Mouse (Mus musculus) spleen, adult 2 months (tissue): ENCODE results near the gene Lrfn4. TPM values are rescaled to one million over a fixed set of nuclear protein-coding genes. Genes with fewer than 3 reads are reported as not detected.

Source experiments
- DNase-seq, 2 experiments: peaks; one replicate each; pipeline versions ENCODE4 v3.0.0 to v3.0.0-alpha.2; 2012 to 2021; ENCODE audit warnings: low spot score in 2 of 2, low read depth in 1 of 2
- H3K27ac ChIP-seq: fragments of 200-500 bp; 2 replicates; pipeline ENCODE4 v1.5.1; 2012; ENCODE audit warnings: low read length, inconsistent platforms; ENCODE audit not compliant: insufficient read depth
- H3K27me3 ChIP-seq: fragments of 200-500 bp; 2 replicates; pipeline ENCODE4 v1.6.1; 2012; ENCODE audit warnings: mild to moderate bottlenecking, moderate library complexity, low read length, inconsistent platforms; ENCODE audit not compliant: control insufficient read depth, insufficient read depth
- H3K36me3 ChIP-seq: fragments of 200-500 bp; 2 replicates; pipeline ENCODE4 v1.6.1; 2012; ENCODE audit warnings: mild to moderate bottlenecking, low read length, inconsistent platforms; ENCODE audit not compliant: control insufficient read depth, insufficient read depth
- H3K4me1 ChIP-seq: fragments of 200-500 bp; 2 replicates; pipeline ENCODE4 v1.6.1; 2011; ENCODE audit warnings: inconsistent platforms; ENCODE audit not compliant: control insufficient read depth, insufficient read depth, insufficient read length
- H3K4me3 ChIP-seq: fragments of 200-500 bp; 2 replicates; pipeline ENCODE4 v1.5.1; 2011; ENCODE audit warnings: mild to moderate bottlenecking, inconsistent platforms; ENCODE audit not compliant: insufficient read depth, insufficient read length; ENCODE audit errors: extremely low read depth
- CTCF ChIP-seq: fragments of 200-500 bp; IDR thresholded peaks from 2 replicates; pipeline ENCODE4 v1.5.1; 2011; ENCODE audit warnings: mild to moderate bottlenecking, inconsistent platforms; ENCODE audit not compliant: insufficient read depth, insufficient read length, insufficient replicate concordance; ENCODE audit errors: extremely low read depth
- POLR2A ChIP-seq: fragments of 200-500 bp; IDR thresholded peaks from 2 replicates; pipeline ENCODE4 v1.6.1; 2011; ENCODE audit warnings: low read depth, low read length, inconsistent platforms
- WGBS: fragments of 180-500 bp; shearing (Covaris S2); methylation state at CpG from one replicate; pipeline ENCODE4 v1.1.7; 2018; 5-methylcytosine and 5-hydroxymethylcytosine counted together
- polyA plus RNA-seq: library from polyadenylated mRNA; depleted of rRNA; stranded (reverse); fragments of >200 nt; gene quantifications from 2 replicates; pipeline ENCODE4 v1.2.3, GENCODE M21; 2012

Gene Lrfn4
- polyA plus RNA-seq, 1 experiment = 3.0 TPM

DNA sequence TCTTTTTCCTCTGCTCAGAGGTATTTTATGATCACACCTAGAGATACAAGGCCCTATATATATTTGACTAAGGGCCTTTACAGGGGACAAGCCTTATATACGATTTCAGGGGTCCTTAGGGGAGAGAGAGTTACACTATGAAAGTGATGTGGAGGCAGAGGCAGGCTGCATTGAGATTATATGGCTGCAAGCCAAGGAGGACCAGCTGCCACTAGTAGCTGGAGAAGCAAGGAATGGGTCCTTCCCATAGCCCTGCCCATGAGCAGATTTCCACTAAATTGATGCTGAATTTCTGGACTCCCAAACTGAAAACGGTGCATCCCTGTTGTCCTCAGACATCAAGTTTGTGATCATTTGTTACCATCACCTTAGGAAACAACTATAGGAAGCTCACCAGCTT, 31.6 kb downstream of the Lrfn4 start:
- no peak for DNase-seq
- no peak for TF ChIP-seq CTCF
- TF ChIP-seq POLR2A = no peak
- H3K27ac ChIP-seq = no peak overlapping the region
- WGBS = 63% methylated on average over 2 of the region's 2 CpGs
- no peaks in the 10 kb centered on the region for H3K36me3 ChIP-seq
- H3K27me3 ChIP-seq = no peaks in the 10 kb centered on the region
- no peak overlapping the region for H3K4me3 ChIP-seq
- H3K4me1 ChIP-seq = no peaks in the 10 kb centered on the region

DNA sequence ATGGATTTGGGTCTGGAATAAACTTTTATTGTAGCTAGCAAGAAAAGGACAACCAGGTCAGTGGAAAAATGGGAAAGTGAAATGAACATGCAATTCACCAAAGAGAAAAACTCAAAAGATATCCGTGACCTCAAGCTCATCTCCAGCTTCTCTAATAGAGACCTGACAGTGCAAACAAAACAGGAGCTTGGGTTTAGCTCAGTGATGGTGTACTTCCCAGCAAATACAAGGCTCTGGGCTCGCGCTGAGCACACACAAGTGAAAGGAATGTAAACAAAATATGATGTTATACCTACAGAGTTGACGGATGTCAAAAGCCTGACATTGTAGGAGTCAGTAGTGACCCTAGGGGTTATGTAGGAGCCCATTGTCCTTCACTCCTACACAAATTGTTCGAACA, 36.2 kb downstream of the Lrfn4 start:
- Histone ChIP-seq H3K27me3 (no peaks in the 10 kb centered on the region), H3K36me3 (no peaks in the 10 kb centered on the region), H3K4me1 (no peaks in the 10 kb centered on the region), H3K4me3 (no peak overlapping the region), H3K27ac (no peak overlapping the region)
- no peak for DNase-seq
- no peak for TF ChIP-seq CTCF
- no peak for TF ChIP-seq POLR2A
- 86% methylated on average over 5 of the region's 5 CpGs for WGBS

DNA sequence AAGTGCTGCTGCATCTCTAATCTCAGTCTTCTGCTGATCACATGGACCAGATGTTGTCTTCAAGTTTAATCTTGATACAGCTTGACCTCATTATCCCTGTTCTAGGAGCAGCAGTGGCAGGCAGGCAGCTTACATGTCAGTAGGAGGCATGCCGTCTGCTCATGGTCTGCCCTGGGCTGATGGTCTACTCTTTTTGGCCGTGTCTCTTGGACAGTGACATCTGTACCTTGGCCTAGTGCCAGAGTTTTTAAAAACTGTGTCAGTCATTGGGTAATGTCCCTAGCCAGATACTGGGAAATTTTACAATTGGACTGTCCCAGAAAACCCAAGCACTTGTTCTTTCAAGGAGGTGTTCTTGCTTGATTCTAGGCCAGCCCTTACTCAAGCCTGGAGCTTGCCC, 36.7 kb downstream of the Lrfn4 start:
- Histone ChIP-seq H3K36me3 (no peaks in the 10 kb centered on the region), H3K4me1 (no peaks in the 10 kb centered on the region), H3K27me3 (no peaks in the 10 kb centered on the region), H3K4me3 (no peak overlapping the region), H3K27ac (no peak overlapping the region)
- WGBS = 83% methylated on average over 2 of the region's 2 CpGs
- TF ChIP-seq POLR2A = no peak
- no peak for TF ChIP-seq CTCF
- DNase-seq = no peak

DNA sequence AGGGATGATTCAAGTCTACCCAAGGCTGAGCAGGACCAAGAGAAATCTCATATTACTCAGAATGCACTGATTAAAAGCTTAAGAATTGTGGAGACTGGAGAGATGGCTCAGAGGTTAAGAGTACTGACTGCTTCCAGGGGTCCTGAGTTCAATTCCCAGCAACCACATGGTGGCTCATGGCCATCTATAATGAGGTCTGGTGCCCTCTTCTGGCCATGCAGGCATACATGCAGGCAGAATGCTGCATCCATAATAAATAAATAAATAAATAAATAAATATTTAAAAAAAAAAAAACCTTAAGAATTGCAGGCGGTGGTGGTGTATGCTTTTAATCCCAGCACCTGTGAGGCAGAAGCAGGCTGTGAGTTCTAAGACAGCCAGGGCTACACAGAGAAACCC, 42.2 kb downstream of the Lrfn4 start:
- no peak overlapping the region for H3K4me3 ChIP-seq
- no peaks in the 10 kb centered on the region for H3K36me3 ChIP-seq
- no peak overlapping the region for H3K27ac ChIP-seq
- no peak for TF ChIP-seq POLR2A
- TF ChIP-seq CTCF = no peak
- H3K27me3 ChIP-seq = no peaks in the 10 kb centered on the region
- DNase-seq = no peak
- no peaks in the 10 kb centered on the region for H3K4me1 ChIP-seq
- 90% methylated on average over 1 of the region's 1 CpGs for WGBS

DNA sequence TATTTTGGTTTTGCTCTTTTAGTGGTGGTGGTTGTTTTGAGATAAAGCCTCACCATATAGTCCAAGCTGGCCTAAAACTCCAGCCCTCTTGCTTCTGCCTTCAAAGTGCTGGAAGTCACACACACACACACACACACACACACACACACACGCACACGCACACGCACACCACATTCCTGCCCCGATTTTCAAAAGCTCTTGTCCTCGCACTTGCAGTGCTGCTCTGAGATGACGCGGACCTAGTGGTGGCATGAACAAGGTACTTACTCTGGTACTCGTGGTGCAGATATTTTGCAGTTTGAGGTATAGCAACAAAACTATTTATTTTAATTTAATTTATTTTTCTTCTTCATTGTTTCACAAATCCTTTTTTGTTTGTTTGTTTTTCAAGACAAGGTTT, 43.0 kb downstream of the Lrfn4 start:
- no peak overlapping the region for H3K27ac ChIP-seq
- H3K4me3 ChIP-seq = no peak overlapping the region
- TF ChIP-seq CTCF (no peak), POLR2A (no peak)

DNA sequence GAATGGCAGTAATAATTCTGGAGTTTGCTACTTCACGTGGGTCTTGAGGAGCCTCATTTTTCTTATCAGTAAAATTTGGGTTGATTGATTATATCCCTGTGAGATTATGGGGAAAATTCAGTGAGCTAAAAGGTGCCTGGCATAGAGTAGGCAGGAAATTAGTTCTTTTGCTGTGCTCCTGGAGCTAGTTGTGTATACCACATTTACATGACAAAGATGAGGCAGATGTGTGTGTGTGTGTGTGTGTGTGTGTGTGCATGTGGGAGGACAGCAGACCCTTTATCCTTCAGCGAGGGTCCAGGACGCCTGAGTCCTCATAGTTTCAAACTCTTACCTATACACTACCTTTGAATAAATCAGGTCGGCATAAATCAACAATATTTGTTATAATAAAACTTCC, 43.4 kb downstream of the Lrfn4 start:
- H3K36me3 ChIP-seq = no peaks in the 10 kb centered on the region
- H3K27me3 ChIP-seq = no peaks in the 10 kb centered on the region
- WGBS = 87% methylated on average over 4 of the region's 4 CpGs
- no peak overlapping the region for H3K27ac ChIP-seq
- no peak overlapping the region for H3K4me3 ChIP-seq
- DNase-seq = no peak
- no peaks in the 10 kb centered on the region for H3K4me1 ChIP-seq
- TF ChIP-seq CTCF (no peak), POLR2A (no peak)

More for the DNA sequence above, 43.0 kb downstream of the Lrfn4 start:
- Histone ChIP-seq H3K36me3 (no peaks in the 10 kb centered on the region), H3K4me1 (no peaks in the 10 kb centered on the region), H3K27me3 (no peaks in the 10 kb centered on the region)
- WGBS = 90% methylated on average over 8 of the region's 8 CpGs
- DNase-seq = no peak

DNA sequence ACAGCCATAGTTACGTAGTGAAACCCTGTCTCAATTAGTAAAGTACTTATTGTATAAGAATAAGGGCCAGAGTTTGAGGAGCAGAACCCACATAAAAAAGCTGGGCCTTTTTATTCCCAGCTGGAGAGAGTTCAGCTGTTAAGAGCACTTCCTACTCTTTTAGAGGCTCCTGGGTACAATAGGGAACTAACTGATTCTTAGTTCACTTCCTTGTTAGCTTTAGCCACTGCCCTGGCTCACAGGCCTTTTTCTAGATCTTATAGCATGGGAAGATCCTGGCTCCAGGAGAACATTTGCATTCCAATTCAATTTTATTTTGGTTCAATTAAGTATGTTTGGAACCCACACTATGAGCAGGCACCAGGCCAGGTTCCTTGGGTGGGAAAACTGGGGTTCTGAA, 43.8 kb downstream of the Lrfn4 start:
- TF ChIP-seq POLR2A (no peak), CTCF (no peak)
- H3K27ac ChIP-seq = no peak overlapping the region

DNA sequence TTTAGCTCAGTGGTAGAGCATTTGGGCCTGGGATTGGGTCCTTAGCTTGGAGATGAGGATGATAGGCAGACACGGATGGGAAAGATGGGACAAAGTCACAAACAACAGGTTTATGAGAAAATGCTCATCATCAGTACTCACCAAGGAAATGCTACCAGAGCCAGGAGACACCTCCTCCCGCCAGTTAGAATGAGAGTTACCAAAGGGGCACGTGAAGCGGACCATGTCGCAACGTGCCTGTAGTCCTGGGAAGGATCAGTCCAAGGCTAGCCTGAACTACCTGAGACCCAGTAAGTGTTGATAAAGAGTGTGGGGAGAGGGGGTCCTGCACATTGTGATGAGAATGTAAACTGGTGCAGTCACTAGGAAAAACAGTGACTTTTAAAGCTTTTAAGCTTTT, 44.7 kb downstream of the Lrfn4 start:
- Histone ChIP-seq H3K36me3 (no peaks in the 10 kb centered on the region), H3K27ac (no peak overlapping the region), H3K4me1 (no peaks in the 10 kb centered on the region), H3K27me3 (no peaks in the 10 kb centered on the region), H3K4me3 (no peak overlapping the region)
- no peak for TF ChIP-seq CTCF
- TF ChIP-seq POLR2A = no peak
- 92% methylated on average over 6 of the region's 6 CpGs for WGBS
- DNase-seq = no peak

More for the DNA sequence above, 43.8 kb downstream of the Lrfn4 start:
- WGBS = 92% methylated on average over 1 of the region's 1 CpGs
- no peaks in the 10 kb centered on the region for H3K27me3 ChIP-seq
- no peaks in the 10 kb centered on the region for H3K36me3 ChIP-seq
- no peaks in the 10 kb centered on the region for H3K4me1 ChIP-seq
- no peak for DNase-seq
- H3K4me3 ChIP-seq = no peak overlapping the region
